ENCODE assay signal across 10 mouse cellular contexts in the genomic region with DNA sequence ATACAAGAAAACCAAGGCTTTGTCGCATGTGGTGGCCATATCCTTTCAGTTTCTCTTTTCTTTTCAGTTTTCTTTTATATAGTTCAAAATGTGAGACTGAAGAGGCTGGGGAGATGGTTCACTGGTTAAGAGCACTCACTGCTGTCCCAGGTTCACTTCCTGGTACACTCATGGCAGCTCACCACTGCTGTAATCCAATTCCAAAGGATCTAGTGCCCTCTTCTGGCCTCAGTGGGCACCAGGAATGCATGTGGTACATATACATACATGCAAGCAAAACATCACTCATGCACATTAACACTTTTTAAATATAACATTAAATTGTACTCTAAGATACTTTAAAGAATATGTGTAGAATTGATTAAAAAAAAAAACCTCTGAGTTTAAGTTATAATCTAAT.
A peak's percentile ranks its signal among the peaks of the same experiment; 100 is the strongest.
DNase-seq lines count a peak whose midpoint lies in the region; ATAC-seq lines count a peak whose summit lies in the region.
"Had no signal": no experiment of that assay in that cellular context is flagged by ENCODE, and none has a peak within 500 bp of the region (broad histone marks: within the 10 kb centered on the region; RNA-seq: fewer than 3 reads in every experiment).

No protein-coding gene starts in this region.

- intact Hi-C loops in left cerebral cortex, postnatal 36 days (cut with DNase I) = loop anchor here (5.0 kb wide), 2 partner anchors 233 to 423 kb away; partner anchors contain the start of genes Dock4 and Zfp277

- H3K4me3 ChIP-seq in hindbrain, embryonic 11.5 days (ENCODE audit: low read depth, low read length) = no peak overlapping the region
- no peak overlapping the region for H3K4me3 ChIP-seq in hindbrain, embryonic 16.5 days (ENCODE audit: low read length)
- H3K4me3 ChIP-seq in neural tube, embryonic 11.5 days (ENCODE audit: low read depth, low read length) = no peak overlapping the region
- H3K4me3 ChIP-seq: embryonic facial prominence, embryonic 13.5 days; limb, embryonic 13.5 days had no signal

- no peak for ATAC-seq in hindbrain, embryonic 11.5 days (ENCODE audit: low FRiP score)
- no peak for ATAC-seq in hindbrain, embryonic 16.5 days
- ATAC-seq in neural tube, embryonic 11.5 days (ENCODE audit: insufficient read depth, low FRiP score, low TSS enrichment) = no peak

- no peaks in the 10 kb centered on the region for H3K4me1 ChIP-seq in hindbrain, embryonic 11.5 days (replicated peaks; ENCODE audit: control insufficient read depth, insufficient read depth, low read length)
- no peaks in the 10 kb centered on the region for H3K4me1 ChIP-seq in hindbrain, embryonic 16.5 days (ENCODE audit: control insufficient read depth, insufficient read depth, low read depth, low read length)
- no peaks in the 10 kb centered on the region for H3K4me1 ChIP-seq in neural tube, embryonic 11.5 days (ENCODE audit: control insufficient read depth, insufficient read depth, low read length)
- H3K4me1 ChIP-seq: embryonic facial prominence, embryonic 13.5 days; limb, embryonic 13.5 days had no signal

- peak; percentile 45 for DNase-seq in hindbrain, embryonic 11.5 days (ENCODE audit: low spot score)
- DNase-seq in 416B (ENCODE audit: low read depth) = peak; percentile 85
- peak; percentile 41 for DNase-seq in MEL-GATA-1-ER (ENCODE audit: extremely low read depth, low read depth)
- peak; percentile 73 for DNase-seq in embryo, embryonic 10.5 days (ENCODE audit: low spot score)
- peak; percentile 55 to 69 for DNase-seq in kidney, postnatal 25 days
- DNase-seq in neural tube, embryonic 11.5 days (ENCODE audit: low spot score) = peak; percentile 33
- no peak for DNase-seq in left cerebral cortex, postnatal 36 days (ENCODE audit: low spot score in 2 of 2)

- WGBS in hindbrain, embryonic 11.5 days = 84% methylated on average over 1 of the region's 1 CpGs
- 98% methylated on average over 1 of the region's 1 CpGs for whole genome bisulfite sequencing in hindbrain, embryonic 16.5 days
- WGBS in neural tube, embryonic 11.5 days = 89% methylated on average over 1 of the region's 1 CpGs

- no peak overlapping the region for H3K4me2 ChIP-seq in hindbrain, embryonic 11.5 days (replicated peaks; ENCODE audit: low read depth, low read length)
- no peak overlapping the region for H3K4me2 ChIP-seq in hindbrain, embryonic 16.5 days (ENCODE audit: low read length)
- no peak overlapping the region for H3K4me2 ChIP-seq in neural tube, embryonic 11.5 days (ENCODE audit: low read depth)
- H3K4me2 ChIP-seq: embryonic facial prominence, embryonic 13.5 days; limb, embryonic 13.5 days had no signal

- no peaks in the 10 kb centered on the region for H3K27me3 ChIP-seq in hindbrain, embryonic 11.5 days (ENCODE audit: control insufficient read depth, insufficient read depth, low read length)
- no peaks in the 10 kb centered on the region for H3K27me3 ChIP-seq in hindbrain, embryonic 16.5 days (replicated peaks; ENCODE audit: control insufficient read depth, insufficient read depth, low read length)
- H3K27me3 ChIP-seq in neural tube, embryonic 11.5 days (ENCODE audit: control insufficient read depth, insufficient read depth, low read length) = no peaks in the 10 kb centered on the region
- H3K27me3 ChIP-seq: embryonic facial prominence, embryonic 13.5 days; limb, embryonic 13.5 days had no signal

- no peak overlapping the region for H3K27ac ChIP-seq in hindbrain, embryonic 11.5 days (ENCODE audit: low read depth, low read length)
- no peak overlapping the region for H3K27ac ChIP-seq in hindbrain, embryonic 16.5 days (ENCODE audit: low read depth, low read length)
- no peak overlapping the region for H3K27ac ChIP-seq in neural tube, embryonic 11.5 days (ENCODE audit: low read depth, low read length)
- H3K27ac ChIP-seq: embryonic facial prominence, embryonic 13.5 days; limb, embryonic 13.5 days had no signal

- H3K9me3 ChIP-seq in hindbrain, embryonic 11.5 days (ENCODE audit: control insufficient read depth, low read length) = no peaks in the 10 kb centered on the region
- no peaks in the 10 kb centered on the region for H3K9me3 ChIP-seq in hindbrain, embryonic 16.5 days (ENCODE audit: control insufficient read depth, low read length)
- H3K9me3 ChIP-seq in neural tube, embryonic 11.5 days (ENCODE audit: control insufficient read depth, low read length) = no peaks in the 10 kb centered on the region
- H3K9me3 ChIP-seq: embryonic facial prominence, embryonic 13.5 days; limb, embryonic 13.5 days had no signal

- H3K36me3 ChIP-seq in hindbrain, embryonic 11.5 days (ENCODE audit: control insufficient read depth, insufficient read depth, low read length) = no peaks in the 10 kb centered on the region
- peaks cover 3% of the 10 kb centered on the region; the same call in 1 of the 2 replicates for H3K36me3 ChIP-seq in hindbrain, embryonic 16.5 days (ENCODE audit: control insufficient read depth, insufficient read depth, low read length)
- H3K36me3 ChIP-seq in neural tube, embryonic 11.5 days (ENCODE audit: control insufficient read depth, insufficient read depth, low read length) = no peaks in the 10 kb centered on the region

- H3K9ac ChIP-seq in hindbrain, embryonic 11.5 days (ENCODE audit: low read depth, low read length) = no peak overlapping the region
- H3K9ac ChIP-seq in hindbrain, embryonic 16.5 days (ENCODE audit: low read depth, low read length) = no peak overlapping the region
- H3K9ac ChIP-seq in neural tube, embryonic 11.5 days (ENCODE audit: low read length) = no peak overlapping the region
- H3K9ac ChIP-seq: embryonic facial prominence, embryonic 13.5 days; limb, embryonic 13.5 days had no signal

Comparison
In these comparisons a context has a peak if more than half of its experiments do, and no peak if none do; other contexts are left out.
1. DNase-seq: peak in hindbrain, embryonic 11.5 days (single experiment), 416B (single experiment), MEL-GATA-1-ER (single experiment), embryo, embryonic 10.5 days (single experiment), kidney, postnatal 25 days (2 of 2) and neural tube, embryonic 11.5 days (single experiment); none in left cerebral cortex, postnatal 36 days (0 of 2).